Mouse (Mus musculus): Measurements from ENCODE around the gene Pde4c. TPM values are rescaled to one million over a fixed set of nuclear protein-coding genes. Genes with fewer than 3 reads are reported as not detected.

The Pde4c gene
- polyA plus RNA-seq, 1 experiment: 1.9 TPM

DNA sequence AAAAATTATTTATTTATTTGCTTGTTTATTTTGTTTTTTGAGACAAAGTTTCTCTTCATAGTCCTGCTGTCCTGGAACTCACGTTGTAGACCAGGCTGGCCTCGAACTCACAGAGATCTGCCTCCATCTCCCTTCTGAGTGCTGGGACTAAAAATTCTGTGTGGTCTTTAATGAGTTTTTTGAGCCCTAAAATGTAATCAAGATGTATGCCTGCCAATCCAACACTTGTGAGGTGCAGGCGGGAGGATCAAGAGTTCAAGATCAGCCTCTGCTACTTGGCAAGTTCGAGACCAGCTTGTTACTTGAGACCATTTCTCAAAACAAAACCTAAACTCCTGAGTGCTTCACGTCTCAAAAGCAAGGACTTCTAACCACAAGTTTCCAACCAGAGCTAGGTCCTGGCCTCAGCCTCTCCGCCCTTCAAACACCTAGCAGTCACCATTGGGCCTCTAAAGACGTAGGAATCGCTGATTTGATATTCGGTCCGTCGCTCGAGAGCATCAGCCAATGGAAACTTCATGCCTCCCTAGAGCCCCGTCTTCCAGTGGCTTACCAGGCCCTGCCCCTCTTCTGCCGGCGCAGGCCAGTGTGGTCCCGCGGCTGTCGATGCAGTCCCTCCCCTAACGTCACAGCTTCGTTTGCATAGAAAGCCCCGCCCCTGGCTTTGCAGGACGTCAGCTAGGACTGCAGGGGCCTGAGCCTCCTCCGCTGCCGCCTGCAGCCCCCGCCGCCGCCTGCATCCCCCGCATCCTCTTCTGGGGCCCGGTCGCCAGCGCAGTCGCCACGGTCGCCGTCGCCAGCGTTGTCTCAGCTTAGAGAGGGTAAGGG is 30.7 kb downstream of the Pde4c start, which contains the start of gene Rab3a:
Gene Rab3a (plus strand): TSS at position 637 of the 828 bp plus-strand sequence.
- TF ChIP-seq CTCF (IDR thresholded peaks at IDR 0.05; ENCODE audit: low read depth, low read length) (no peak), POLR2A (IDR thresholded peaks at IDR 0.05; ENCODE audit: insufficient read depth, low read length) (peak; percentile 46), EP300 (IDR thresholded peaks at IDR 0.05; ENCODE audit: insufficient read depth, low read depth, low read length) (peak; percentile 36; the same call in 1 of the 2 replicates)
- H3K4me3 ChIP-seq (ENCODE audit: low read depth, low read length): peak within 1 kb of the TSS; percentile 68
- no peaks in the 10 kb centered on the region for H3K9me3 ChIP-seq (replicated peaks; ENCODE audit: control insufficient read depth, insufficient read depth, low read length, poor library complexity, severe bottlenecking)
- no peaks in the 10 kb centered on the region for H3K27me3 ChIP-seq (ENCODE audit: control insufficient read depth, insufficient read depth, low read length, poor library complexity, severe bottlenecking)
- peak within 1 kb of the TSS; percentile 50 for H3K9ac ChIP-seq (ENCODE audit: low read depth, poor library complexity, severe bottlenecking)
- peak within 1 kb of the TSS; percentile 21; the same call in 1 of the 2 replicates for H3K27ac ChIP-seq (ENCODE audit: insufficient read depth, low read length)
- peaks cover 3% of the 10 kb centered on the region for H3K4me1 ChIP-seq (ENCODE audit: control insufficient read depth, insufficient read depth, low read length)
- H3K36me3 ChIP-seq (ENCODE audit: control insufficient read depth, insufficient read depth, low read length, poor library complexity, severe bottlenecking): peaks cover 4% of the 10 kb centered on the region; the same call in 1 of the 2 replicates

DNA sequence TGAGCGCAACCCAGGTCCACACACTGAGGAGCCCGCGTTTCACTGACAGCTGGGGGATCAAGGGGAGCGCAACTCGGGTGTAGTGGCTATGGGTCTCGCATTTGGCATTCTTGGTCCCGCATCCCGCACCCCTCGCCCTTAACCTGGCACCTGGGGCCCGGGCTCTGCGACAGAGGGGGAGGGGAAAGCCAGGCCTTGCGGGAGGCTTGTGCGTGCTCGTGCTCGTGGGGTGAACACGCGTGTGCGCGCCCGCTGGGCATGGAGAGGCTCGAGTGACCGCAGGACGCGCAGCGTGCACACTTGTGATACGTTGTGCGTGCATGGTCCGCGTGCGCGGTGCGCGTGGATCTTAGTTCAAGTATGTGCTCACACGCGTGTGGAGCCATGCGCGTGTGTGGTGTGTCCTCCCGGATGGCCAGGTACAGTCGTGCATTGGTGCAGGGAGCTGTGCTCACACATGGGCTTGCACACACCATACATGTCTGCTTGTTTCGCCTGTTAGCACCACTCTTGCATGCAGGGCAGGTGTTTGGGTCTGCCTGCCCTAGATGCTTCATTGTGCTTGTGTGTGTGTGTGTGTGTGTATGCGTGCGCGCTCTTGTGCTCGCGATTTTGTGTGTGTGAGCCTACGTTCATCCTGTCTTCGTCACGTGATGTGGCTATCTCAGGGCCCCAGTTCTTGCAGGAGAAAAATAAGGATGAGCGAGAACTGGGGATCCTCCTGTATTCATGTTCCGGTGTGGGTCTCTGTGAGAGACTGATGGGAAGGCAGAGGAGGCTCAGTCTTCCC is 31.5 kb downstream of the Pde4c start:
- Histone ChIP-seq H3K36me3 (ENCODE audit: control insufficient read depth, insufficient read depth, low read length, poor library complexity, severe bottlenecking) (peaks cover 4% of the 10 kb centered on the region; the same call in 1 of the 2 replicates), H3K27ac (ENCODE audit: insufficient read depth, low read length) (no peak overlapping the region), H3K4me1 (ENCODE audit: control insufficient read depth, insufficient read depth, low read length) (peaks cover 5% of the 10 kb centered on the region), H3K9me3 (replicated peaks; ENCODE audit: control insufficient read depth, insufficient read depth, low read length, poor library complexity, severe bottlenecking) (no peaks in the 10 kb centered on the region), H3K4me3 (ENCODE audit: low read depth, low read length) (peak overlapping the region; percentile 68), H3K9ac (ENCODE audit: low read depth, poor library complexity, severe bottlenecking) (peak overlapping the region; percentile 15), H3K27me3 (ENCODE audit: control insufficient read depth, insufficient read depth, low read length, poor library complexity, severe bottlenecking) (no peaks in the 10 kb centered on the region)
- TF ChIP-seq CTCF (IDR thresholded peaks at IDR 0.05; ENCODE audit: low read depth, low read length): no peak
- TF ChIP-seq EP300 (IDR thresholded peaks at IDR 0.05; ENCODE audit: insufficient read depth, low read depth, low read length): no peak
- no peak for TF ChIP-seq POLR2A (IDR thresholded peaks at IDR 0.05; ENCODE audit: insufficient read depth, low read length)

DNA sequence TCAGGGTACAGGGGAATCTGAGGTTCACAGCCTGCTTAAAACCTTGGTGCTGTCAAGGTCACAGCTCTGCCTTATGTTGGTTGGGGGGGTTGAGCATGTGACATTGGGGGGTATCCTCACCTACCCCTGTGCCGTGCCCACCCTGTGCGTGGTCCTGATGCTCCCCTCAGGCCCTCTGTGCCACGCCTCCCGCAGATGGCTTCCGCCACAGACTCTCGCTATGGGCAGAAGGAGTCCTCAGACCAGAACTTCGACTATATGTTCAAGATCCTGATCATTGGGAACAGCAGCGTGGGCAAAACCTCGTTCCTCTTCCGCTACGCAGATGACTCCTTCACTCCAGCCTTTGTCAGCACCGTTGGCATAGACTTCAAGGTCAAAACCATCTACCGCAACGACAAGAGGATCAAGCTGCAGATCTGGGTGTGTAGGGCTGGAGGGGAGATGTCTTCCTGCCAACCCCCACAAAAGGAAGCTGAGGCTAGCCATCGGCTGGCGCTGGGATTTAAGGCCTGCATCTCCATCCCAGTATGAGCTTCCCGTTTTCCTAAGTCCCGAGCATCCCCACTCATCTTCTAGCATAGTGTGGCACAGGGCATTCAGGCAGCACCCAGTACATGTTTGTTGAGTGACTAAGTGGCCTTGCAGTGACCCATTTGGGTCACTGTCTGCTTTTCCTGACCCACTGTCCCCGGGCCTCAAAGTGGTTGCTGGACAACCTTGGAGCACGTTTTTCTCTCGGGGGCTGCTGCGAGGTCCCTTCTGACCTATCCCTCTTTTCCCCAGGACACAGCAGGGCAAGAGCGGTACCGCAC is 32.3 kb downstream of the Pde4c start:
- Histone ChIP-seq H3K4me3 (ENCODE audit: low read depth, low read length) (no peak overlapping the region), H3K27me3 (ENCODE audit: control insufficient read depth, insufficient read depth, low read length, poor library complexity, severe bottlenecking) (no peaks in the 10 kb centered on the region), H3K9ac (ENCODE audit: low read depth, poor library complexity, severe bottlenecking) (no peak overlapping the region), H3K9me3 (replicated peaks; ENCODE audit: control insufficient read depth, insufficient read depth, low read length, poor library complexity, severe bottlenecking) (no peaks in the 10 kb centered on the region), H3K4me1 (ENCODE audit: control insufficient read depth, insufficient read depth, low read length) (peaks cover 5% of the 10 kb centered on the region), H3K27ac (ENCODE audit: insufficient read depth, low read length) (no peak overlapping the region), H3K36me3 (ENCODE audit: control insufficient read depth, insufficient read depth, low read length, poor library complexity, severe bottlenecking) (peaks cover 4% of the 10 kb centered on the region; the same call in 1 of the 2 replicates)
- TF ChIP-seq CTCF (IDR thresholded peaks at IDR 0.05; ENCODE audit: low read depth, low read length) (no peak), POLR2A (IDR thresholded peaks at IDR 0.05; ENCODE audit: insufficient read depth, low read length) (no peak), EP300 (IDR thresholded peaks at IDR 0.05; ENCODE audit: insufficient read depth, low read depth, low read length) (no peak)

DNA sequence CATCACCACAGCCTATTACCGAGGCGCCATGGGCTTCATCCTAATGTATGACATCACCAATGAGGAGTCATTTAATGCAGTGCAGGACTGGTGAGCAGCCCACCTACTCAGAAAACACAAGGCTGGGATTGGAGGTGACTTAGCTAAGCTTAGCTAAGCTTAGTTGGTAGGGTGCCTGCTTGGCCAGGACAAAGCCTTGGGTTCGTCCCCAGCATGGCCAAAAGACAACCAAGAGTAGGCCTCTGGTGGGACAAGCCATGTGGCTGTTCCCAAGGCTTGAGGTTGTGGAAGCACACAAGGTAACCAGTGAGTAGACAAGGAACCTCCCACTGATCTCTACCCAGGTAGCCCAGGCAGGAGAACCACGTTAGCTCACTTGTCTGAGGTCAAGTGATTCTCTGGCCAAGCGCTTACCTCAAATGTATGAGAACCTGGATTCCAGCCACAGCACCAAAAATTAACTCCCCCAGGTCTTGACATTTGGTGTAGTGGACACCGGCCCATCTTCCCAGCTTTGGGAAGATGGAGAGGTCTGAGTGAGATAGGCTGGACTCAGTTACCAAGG is 33.0 kb downstream of the Pde4c start:
- no peaks in the 10 kb centered on the region for H3K27me3 ChIP-seq (ENCODE audit: control insufficient read depth, insufficient read depth, low read length, poor library complexity, severe bottlenecking)
- no peaks in the 10 kb centered on the region for H3K9me3 ChIP-seq (replicated peaks; ENCODE audit: control insufficient read depth, insufficient read depth, low read length, poor library complexity, severe bottlenecking)
- peaks cover 4% of the 10 kb centered on the region; the same call in 1 of the 2 replicates for H3K36me3 ChIP-seq (ENCODE audit: control insufficient read depth, insufficient read depth, low read length, poor library complexity, severe bottlenecking)
- peaks cover 5% of the 10 kb centered on the region for H3K4me1 ChIP-seq (ENCODE audit: control insufficient read depth, insufficient read depth, low read length)
- no peak overlapping the region for H3K4me3 ChIP-seq (ENCODE audit: low read depth, low read length)
- H3K27ac ChIP-seq (ENCODE audit: insufficient read depth, low read length): no peak overlapping the region
- no peak overlapping the region for H3K9ac ChIP-seq (ENCODE audit: low read depth, poor library complexity, severe bottlenecking)
- TF ChIP-seq CTCF (IDR thresholded peaks at IDR 0.05; ENCODE audit: low read depth, low read length): no peak
- no peak for TF ChIP-seq EP300 (IDR thresholded peaks at IDR 0.05; ENCODE audit: insufficient read depth, low read depth, low read length)
- TF ChIP-seq POLR2A (IDR thresholded peaks at IDR 0.05; ENCODE audit: insufficient read depth, low read length): no peak

DNA sequence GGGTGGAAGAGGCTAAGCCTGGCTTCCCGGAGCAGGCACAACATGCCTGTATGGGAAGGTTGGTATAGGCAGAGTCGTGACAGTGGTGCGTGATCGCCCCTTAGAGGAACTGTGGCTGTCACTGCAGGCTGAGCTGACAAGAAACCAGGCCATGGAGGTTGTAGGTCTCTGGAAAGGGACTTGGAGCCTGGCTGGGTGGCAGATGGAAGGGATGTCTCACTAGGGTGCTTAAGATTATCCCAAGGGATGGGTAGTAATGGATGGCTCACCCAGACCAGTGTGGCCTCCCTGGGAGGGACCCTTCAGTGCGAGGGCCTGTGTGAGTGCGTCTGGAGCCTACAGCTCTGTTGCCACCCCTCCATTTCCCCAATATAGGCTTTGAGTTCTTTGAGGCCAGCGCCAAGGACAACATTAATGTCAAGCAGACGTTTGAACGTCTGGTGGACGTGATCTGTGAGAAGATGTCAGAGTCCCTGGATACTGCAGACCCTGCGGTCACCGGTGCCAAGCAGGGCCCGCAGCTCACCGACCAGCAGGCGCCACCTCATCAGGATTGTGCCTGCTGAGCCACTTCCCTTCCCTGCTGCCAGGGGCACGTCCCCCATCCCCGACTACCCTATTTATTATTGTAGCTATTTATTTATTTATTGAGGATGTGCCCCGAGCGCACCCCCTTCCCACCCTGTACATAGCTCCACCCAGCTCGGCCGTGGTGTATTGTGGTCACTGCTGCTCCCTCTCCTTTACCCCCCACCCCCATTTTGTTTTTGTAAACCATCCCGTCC is 34.2 kb downstream of the Pde4c start:
- no peaks in the 10 kb centered on the region for H3K27me3 ChIP-seq (ENCODE audit: control insufficient read depth, insufficient read depth, low read length, poor library complexity, severe bottlenecking)
- H3K4me3 ChIP-seq (ENCODE audit: low read depth, low read length): no peak overlapping the region
- peaks cover 6% of the 10 kb centered on the region for H3K36me3 ChIP-seq (ENCODE audit: control insufficient read depth, insufficient read depth, low read length, poor library complexity, severe bottlenecking)
- no peaks in the 10 kb centered on the region for H3K9me3 ChIP-seq (replicated peaks; ENCODE audit: control insufficient read depth, insufficient read depth, low read length, poor library complexity, severe bottlenecking)
- TF ChIP-seq CTCF (IDR thresholded peaks at IDR 0.05; ENCODE audit: low read depth, low read length) (peak; percentile 80), EP300 (IDR thresholded peaks at IDR 0.05; ENCODE audit: insufficient read depth, low read depth, low read length) (no peak)
- peaks cover 5% of the 10 kb centered on the region for H3K4me1 ChIP-seq (ENCODE audit: control insufficient read depth, insufficient read depth, low read length)
- H3K9ac ChIP-seq (ENCODE audit: low read depth, poor library complexity, severe bottlenecking): no peak overlapping the region
- H3K27ac ChIP-seq (ENCODE audit: insufficient read depth, low read length): no peak overlapping the region

Data from ES-Bruce4 (cell line).